Mouse (Mus musculus): Measurements from ENCODE around the gene Csad.

Gene Csad

DNA sequence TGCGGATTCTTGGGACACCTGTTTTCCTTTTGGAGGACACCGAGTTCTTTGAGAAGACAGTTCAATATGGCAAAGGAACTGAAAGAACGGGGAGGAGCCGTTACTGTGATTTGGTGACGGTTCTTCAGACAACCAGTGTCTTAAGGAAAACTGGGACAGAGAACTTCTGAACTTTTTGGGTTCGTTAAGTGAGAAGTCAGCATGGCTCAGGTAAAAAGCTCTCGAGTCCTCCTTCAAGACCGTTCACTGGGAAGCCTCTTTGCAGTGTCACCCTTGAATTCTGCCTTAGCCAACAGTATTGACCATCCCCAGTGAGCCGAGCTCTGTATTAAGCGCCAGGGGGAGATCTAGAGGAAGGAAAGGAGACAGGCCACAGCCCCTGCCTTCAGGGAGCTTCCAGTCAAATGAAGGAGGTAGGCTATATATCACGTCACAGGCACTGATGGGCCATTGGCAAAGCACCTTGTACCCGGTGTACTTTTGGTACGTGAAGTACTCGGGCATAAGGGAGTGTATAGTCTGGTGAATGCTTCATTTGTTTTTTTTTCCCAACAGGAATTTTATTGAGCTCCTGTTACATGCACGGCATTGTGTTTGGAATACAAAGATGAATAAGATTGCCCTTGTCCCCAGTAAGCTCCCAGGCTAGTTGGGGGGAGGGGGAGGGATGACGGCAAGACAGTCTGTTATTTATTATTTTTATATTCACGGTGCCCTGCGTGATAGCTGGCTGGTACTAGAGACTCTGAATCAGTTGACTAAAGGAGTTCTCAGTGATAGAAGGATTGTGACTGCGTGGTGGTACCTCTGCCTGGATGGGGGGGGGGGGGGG is at the start of gene Csad:
Csad (minus strand) TSS at position 51 of the 832 bp plus-strand sequence.
- in situ Hi-C loops (cut with MboI, MseI), result loop anchor here in 1 of 2 experiments (10.0 kb wide), 1 partner anchor 1450 kb away; no protein-coding TSS in a partner anchor

DNA sequence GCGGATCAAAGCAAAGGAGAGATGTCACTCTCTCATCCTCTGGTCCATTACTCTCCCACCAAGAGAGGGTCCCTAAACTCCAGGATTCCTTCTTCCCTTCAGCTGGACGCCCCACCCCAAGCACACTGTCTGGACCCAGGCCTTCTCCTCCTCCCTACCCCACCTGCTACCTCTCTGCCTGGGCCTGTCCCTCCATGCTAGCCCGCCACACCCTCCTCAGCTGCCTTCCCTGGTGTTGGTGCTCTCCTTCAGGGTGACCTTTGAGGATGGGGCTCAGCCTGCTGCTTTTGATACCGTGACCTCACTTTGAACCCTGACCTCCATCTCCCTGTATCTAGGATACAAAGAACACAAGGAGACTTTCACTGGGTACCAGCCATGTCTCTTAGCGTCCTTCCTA is 46.0 kb upstream of the Csad start:
- in situ Hi-C loops (cut with MboI, MseI), result no loop called here

DNA sequence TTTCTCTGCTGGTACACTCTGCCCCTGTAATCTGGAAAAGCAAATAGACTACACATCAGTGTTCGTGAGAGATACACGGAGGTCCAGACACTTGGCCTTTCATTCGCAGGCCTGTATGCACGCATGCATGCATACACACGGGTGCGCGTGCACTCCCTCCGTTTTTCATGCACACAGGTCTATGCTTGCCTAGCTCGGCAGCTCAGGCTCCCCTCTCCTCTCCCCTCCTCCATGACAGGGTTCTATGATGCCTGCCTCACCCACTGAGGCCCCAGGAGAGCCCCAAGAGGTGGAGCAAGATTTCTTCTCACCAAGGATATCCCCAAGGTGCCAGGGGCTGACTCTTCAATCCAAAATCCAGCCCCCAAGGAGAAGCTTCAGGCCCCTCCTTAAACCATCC is 45.4 kb upstream of the Csad start:
- in situ Hi-C loops (cut with MboI, MseI), result no loop called here

DNA sequence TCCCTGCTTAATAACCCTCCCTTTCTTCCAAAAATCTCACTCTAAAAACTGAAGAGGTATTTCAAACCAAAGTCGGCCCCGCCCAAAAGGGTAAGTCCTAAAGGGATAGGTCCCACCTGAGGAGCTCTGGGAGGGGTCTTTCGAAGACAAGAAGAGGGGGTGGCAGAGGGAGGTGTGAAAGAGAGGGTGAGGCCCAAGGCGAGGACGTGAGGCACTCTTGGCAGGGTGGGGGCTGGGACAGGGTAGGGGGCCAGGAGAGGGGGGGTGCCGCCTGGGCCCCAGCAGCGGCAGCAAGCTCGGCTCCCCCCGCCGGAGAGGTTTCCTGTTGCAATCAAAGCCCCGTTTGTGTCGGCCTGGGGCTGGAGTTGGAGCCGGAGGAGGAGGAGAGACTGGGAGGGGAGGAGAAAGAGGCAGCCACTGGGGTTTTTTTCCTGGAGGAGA is 44.7 kb upstream of the Csad start:
- in situ Hi-C loops (cut with MboI, MseI), result no loop called here

DNA sequence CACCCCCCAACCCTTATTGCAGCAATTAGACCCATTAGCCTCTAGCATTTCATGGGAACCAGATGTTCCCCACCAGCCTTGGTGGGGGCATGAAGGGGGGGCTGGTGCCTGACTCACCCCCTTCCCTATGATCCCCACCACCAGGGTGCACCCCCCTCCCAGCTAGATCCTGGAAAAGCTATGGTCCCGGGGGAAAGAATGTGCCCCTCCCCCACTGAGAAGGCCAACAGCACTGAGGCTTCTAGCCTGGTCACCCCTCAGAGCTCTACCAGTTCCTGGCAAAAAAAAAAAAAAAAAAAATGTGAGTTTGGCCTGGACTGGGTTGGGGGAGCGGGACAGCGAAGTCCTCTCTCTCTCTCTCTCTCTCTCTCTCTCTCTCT is 44.3 kb upstream of the Csad start:
- in situ Hi-C loops (cut with MboI, MseI), result no loop called here

DNA sequence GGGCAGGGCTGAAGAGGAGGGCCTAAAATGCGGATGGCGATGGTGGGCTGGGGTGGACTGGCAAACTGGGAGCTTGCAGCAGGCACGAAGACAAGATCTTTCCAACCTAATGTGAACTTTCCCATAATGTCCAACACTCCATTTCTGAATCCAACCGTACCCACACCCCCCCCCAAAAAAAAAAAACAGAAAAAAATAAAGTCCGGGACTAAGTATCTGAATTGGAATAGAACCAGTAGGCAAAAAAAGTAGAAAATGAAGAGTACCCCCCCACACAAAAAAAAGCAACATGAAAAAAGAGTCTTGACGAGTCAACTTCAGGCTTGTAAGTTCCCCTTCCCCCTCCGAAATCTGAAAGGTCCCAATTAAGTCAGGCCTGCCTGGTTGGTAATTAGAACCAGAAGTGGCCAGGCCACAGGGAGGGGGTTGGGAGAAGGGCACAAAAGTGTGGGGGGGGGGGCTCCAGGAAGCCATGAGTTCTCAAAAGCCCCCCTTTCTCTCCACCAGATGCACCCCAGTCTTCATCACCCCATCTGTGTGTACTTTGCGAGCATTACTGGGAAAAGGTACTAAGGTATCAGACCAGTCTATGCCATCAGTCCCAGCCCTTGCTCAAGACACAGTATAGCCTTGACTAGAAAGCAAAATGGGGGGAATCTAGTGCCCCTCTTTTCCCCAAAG is 43.7 kb upstream of the Csad start:
- in situ Hi-C loops (cut with MboI, MseI), result no loop called here

DNA sequence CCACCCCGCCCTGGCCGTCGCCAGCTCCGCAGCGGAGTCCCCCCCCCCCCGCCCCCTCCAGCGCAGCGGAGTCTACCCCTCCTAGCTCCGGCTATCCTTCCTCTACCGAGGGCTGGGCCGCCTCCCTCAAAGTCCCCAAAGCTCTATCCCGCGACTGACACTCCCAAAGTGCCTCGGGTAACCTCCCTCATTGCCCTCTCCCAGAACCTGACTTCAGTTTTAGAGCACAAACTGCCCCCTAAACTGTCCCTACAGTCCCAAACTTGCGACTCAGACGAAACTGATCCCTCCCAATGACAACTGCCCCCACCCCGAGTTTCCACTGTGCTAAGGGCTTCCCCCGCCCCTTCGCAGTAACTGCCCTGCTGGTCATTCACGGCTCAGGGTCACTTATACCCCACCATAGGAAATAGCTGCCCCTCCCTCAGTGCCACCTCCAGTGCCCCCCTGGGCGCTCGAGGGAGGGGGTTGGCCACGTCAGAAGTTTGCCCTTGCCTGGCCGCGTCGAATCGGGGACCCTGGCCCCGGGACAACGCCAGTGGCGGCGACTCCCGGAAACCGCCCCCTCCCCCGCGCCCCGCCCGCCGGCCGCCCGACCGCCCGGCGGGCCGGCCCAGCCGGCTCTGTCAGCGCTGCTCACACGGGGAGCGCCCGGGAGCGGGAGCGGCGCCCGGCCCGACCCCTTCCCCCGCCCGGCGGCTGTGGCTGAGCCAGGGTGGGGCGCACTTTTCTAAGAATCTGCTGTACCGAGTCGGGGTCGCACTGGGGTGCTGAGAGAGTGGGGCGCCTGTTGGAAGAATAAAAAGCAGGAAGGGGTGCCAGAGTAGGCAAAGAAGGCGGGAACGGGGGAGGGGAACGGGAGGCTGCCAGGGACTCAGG is 43.0 kb upstream of the Csad start:
- in situ Hi-C loops (cut with MboI, MseI), result no loop called here

DNA sequence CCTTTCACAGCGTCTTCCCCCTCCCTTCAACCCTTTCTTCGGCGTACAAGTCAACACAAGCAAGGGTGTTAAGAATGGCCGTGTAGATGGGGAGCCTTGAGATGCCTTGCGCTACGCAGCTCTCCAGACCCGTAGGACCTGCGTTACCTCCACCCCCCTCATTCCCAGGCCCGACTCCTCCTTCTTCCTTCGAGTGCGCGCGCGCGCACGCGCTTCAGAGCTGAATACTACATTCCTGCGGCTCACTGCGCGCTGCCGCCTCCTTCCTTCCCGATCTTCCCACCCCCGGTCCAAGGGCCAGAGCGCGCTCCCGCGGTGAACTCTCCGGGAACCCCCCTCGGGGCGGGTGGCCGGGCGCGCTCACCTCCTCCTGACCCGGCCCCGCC is 42.3 kb upstream of the Csad start:
- in situ Hi-C loops (cut with MboI, MseI), result no loop called here

DNA sequence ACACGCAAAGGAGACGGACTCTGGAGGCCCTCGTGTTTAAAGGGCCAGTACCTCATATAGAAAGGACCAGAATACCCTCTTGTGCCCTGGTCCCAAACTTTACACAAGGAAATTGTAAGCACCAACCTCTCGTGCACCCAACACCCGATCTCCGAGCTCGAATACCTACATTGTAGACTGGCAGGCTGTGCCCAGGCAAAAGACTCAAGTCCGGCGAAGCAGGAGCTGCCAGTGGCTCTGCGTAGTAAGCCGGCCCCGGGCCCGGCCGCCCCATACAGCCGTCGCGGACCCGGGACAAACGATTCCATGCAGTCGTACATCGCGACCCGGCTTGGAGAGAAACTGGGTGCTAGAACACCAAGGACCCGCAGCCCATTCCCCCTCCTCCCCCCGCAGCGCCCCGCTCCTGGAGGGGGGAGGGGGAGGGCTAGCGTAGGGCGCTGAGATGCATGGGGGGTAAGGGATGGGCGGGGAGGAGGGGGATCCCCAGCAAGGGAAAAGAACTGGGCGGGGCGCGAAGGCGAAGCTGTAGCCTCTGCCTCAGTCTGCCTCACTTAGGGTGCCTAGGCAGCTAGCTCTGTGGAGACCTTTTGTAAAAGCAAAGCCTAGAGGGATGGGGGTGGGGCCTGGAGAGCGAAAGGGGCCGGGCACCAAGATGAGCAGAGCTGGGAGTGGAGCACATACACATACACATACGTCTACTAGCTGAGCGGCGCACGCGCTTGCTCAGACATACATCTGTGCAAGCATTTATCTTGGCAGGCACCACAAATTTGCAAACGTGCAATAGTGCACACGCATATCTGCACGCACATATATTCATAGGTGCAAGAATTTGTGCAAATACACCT is 41.6 kb upstream of the Csad start:
- in situ Hi-C loops (cut with MboI, MseI), result no loop called here

DNA sequence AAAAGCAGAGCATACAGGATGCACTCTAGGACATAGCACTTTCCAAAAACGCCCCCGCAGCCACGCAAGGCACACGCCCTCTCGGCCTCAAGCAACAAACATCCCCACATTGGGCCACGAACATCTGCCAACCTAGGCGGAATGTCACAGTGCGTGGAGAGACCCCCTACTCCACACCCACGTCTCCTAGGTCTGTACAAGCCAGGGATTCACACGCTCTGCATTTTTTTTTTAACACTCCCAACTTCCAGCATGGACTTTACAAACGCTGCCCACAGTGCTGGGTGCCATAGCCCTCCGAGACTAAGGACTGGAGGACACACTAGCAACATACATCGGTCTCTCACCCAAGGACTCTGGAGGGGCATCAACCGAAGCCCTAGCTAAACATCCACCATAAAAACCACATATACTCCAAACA is 40.9 kb upstream of the Csad start:
- in situ Hi-C loops (cut with MboI, MseI), result no loop called here

DNA sequence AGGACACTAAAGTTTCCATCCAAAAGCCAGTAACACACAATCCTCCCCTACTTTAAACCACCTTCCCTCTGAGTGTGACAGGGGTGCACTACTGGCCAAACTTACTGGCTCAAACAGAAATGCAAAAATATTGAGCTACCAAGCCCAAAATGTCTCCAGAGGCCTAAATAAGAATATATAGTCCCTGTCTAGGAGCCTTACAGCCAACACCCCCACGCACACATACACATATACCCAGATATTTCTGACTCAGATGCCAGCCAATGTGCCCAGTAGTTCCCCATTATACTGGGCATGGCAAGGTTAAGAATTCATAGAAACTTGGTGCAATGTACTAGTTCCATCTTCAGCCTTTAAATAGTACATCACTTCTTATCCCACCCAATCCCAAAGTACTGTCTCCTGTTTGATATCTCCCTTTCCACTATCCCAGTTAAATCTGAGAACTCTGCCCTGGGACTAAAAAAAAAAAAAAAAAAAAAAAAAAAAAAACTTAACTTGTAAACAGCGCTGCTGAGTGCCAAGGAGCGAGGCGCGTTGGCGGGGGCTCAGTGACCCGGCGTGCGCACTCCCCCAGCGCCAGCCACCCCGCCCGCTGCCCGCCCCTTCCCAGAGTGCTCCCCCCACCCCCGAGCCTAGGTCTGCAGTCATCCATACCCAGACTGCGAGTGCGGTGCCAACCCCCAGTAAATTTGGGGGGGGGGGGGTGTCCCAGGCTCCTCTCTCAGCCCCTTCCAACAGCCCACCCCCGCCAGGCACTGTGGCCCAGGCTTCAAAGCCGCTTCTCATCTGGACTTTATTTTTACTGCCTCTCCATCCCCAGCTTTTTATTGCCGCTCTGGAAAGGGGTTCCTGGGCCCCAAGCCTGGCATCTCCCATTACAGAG is 40.0 kb upstream of the Csad start:
- in situ Hi-C loops (cut with MboI, MseI), result loop anchor here in 1 of 2 experiments (5.0 kb wide), 1 partner anchor 73 kb away; no protein-coding TSS in a partner anchor

DNA sequence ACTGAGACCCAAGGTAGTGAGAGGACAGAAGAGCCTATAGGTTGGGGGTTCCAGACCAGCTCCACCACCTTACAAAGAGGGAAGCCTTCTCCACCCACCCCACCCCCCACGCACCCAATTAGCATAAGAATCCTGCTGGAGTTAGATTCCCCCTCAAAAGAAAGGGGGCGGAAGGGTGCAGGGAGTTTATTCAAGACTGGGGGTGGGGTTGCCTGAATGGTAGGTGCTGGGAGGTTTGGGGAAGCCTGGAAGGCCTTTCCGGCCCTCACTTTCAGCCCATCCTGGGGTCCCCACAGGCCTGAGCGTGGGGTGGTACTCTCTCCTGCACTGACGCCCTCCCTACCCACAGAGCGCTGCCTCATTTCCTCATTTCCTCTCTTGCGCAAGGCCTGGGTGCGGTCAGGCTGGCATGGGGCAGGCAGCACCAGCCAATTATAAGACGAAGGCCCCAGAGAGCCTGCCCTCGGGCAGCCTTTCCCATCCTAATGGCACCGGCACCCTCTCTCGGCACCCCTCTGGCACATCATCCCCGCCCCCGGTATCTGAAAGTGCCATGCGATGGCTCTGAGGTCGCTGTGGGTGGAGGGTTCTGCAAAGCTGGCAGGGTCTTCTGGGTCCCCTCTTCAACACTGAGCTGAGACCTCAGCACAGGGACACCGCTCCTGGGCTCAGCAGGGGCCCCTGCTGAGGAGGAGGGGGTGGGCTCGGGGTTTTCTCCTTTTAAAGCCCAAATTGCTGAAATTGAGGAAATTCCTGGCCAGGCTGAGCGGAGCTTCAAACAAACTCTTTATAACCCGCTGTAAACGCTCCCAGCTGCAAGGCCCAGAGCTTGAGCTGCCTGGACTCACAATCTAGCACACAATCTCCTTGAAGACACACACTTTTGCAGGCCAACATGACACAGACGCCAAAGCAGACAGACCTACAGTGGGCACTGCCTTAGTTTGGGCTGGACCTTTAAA is 39.0 kb upstream of the Csad start:
- in situ Hi-C loops (cut with MboI, MseI), result loop anchor here in 1 of 2 experiments (5.0 kb wide), 1 partner anchor 74 kb away; no protein-coding TSS in a partner anchor

DNA sequence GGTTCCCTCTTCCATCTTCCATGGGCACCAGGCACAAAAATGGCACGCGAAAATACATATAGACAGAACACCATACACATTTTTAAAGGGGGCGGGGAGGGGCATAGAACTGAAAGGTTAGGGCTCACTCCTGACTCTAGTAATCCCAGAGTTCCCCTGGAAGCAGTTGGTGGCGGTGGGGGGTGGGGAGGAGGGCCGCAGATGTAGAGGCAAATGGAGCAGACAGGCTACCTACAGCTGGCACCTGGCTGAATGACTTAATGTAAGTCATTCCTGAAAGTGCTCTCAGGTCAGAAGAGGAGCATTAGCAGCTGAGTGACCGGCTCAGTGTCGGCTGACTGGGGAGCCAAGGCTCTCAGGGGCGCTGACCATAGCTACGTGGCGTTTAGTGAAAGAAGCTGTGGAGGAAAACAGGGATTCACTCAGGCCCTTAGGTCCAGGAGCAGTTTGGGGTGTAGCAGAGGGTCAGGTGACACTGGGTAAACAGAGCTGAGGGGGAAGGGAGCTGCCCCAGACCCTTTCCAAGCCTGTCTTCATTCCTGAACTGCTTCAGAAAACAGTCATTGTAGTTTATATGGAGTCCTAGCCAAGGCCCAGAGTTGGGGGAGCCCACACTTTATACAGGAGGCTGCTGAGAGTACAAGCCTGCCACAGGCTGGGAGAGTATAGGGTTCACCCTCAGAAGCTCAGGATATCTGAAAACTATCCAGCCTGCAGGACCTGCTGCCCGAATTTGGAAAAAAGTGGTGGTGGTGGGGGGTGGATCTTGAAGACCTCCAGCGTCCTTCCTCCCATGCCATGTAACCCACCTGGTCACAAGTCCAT is 38.1 kb upstream of the Csad start:
- in situ Hi-C loops (cut with MboI, MseI), result loop anchor here in 1 of 2 experiments (5.0 kb wide), 1 partner anchor 75 kb away; no protein-coding TSS in a partner anchor

DNA sequence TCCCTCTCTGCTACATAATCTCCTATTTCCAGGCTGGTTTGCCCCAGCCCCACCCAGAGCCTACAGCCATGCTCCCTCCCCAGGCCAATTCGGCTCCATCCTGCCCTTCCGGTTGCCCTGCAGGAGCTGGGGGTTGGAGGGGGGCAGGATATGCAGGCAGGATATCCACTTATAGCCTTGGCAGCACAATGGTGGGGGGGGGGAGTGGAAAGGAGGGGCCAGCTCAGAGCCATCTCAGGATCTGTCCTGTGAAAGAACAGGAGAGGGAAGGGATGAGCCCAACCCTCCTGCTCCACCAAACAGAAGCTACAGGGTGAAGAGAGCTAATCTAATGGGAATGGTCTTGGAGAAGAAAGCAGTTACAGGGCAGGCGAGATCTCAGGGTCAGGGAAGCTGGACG is 36.1 kb upstream of the Csad start:
- in situ Hi-C loops (cut with MboI, MseI), result loop anchor here in 1 of 2 experiments (5.0 kb wide), 1 partner anchor 77 kb away; no protein-coding TSS in a partner anchor

DNA sequence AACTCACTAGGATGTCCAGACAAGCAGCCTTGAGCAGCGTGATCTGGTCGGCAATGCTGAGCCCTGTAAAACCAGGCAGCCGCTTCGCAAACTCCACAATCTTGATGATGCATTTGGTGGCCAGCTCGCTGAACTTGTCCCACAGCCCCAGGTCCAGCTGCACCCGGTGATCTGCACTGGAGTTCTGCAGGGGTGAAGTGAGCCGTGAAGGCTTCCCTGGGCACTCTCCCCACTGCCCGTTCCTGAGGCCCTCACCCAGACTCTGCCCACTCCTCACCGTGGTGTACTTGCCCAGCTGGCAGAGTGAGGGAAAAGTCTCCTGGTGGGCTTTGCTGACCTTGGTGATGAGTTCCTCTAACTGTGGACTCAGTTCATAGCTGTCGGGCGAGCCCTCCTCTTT is 35.3 kb upstream of the Csad start:
- in situ Hi-C loops (cut with MboI, MseI), result loop anchor here (5.0 to 10.0 kb wide), 2 partner anchors 77 to 2005 kb away; no protein-coding TSS in a partner anchor

DNA sequence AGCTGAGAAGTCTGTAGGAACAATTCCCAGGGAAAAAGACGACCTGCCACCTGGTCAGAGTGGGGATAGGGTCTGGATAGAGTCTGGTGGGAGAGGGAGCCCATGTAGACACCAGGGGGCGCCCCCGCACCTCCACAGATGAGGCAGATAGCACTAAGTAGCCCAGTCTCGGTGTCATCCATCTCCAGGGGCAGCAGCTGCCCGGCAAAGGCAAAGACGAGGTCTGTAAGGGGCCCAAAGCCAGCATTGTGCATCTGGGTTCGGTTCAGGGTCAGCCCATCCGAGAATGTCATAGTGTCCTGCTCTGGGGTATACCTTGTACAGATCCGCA is 34.7 kb upstream of the Csad start:
- in situ Hi-C loops (cut with MboI, MseI), result loop anchor here in 1 of 2 experiments (10.0 kb wide), 1 partner anchor 2004 kb away; no protein-coding TSS in a partner anchor

DNA sequence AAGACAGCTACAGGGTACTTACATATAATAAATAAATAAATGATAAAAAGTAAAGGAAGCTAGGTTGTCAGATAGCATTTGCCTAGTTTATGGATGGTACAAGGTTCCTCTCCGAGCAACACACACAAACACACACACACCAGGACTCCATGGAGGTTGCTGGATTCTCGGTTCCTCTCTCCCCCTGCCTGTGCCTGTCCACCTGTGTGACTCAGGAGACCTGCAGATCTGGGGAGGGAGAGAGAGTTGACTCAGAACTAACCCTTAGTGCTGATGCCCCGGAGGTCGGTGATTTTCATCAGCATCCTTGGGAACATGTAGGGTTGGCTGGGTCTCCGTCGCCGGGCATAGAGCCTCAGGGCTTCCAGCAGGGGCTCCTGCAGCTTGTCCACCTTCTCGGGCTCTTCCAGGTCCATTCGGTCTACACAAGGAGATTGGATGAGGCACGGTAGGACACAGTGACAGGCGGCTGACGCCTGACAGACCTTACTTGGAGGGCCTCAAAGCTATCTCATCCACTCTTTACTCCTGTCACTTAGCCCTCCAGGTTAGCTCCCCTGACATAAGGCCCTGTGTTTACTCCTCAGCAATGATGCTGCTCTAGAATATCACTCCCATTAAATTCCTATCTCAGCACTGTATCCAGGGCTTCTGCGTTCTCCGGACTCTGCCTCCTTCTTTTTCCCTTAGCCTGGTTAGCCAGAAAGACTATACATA is 34.2 kb upstream of the Csad start:
- in situ Hi-C loops (cut with MboI, MseI), result loop anchor here in 1 of 2 experiments (10.0 kb wide), 1 partner anchor 2004 kb away; no protein-coding TSS in a partner anchor

Data from T-helper 17 cell (primary cell).